Mouse (Mus musculus) embryonic facial prominence, embryonic 10.5 days (tissue): ENCODE results near the gene Omg. TPM values are rescaled to one million over a fixed set of nuclear protein-coding genes. Genes with fewer than 3 reads are reported as not detected.

ENCODE experiments used
- DNase-seq: peaks from one replicate; pipeline ENCODE4 v3.0.0-alpha.2; 2017; ENCODE audit warnings: low spot score
- H3K27ac ChIP-seq: fragments of 300-500 bp; sonication (generic); replicated peaks from 2 replicates; pipeline ENCODE4 v1.5.1; 2016; ENCODE audit warnings: mild to moderate bottlenecking
- H3K27me3 ChIP-seq: fragments of 300-500 bp; sonication (generic); replicated peaks from 2 replicates; pipeline ENCODE4 v1.6.1; 2016; ENCODE audit warnings: low read depth, mild to moderate bottlenecking; ENCODE audit not compliant: poor library complexity, severe bottlenecking
- H3K36me3 ChIP-seq: fragments of 300-500 bp; sonication (generic); replicated peaks from 2 replicates; pipeline ENCODE4 v1.6.1; 2016; ENCODE audit warnings: mild to moderate bottlenecking, moderate library complexity
- H3K4me1 ChIP-seq: fragments of 300-500 bp; sonication (generic); 2 replicates; pipeline ENCODE4 v1.6.1; 2016
- H3K4me3 ChIP-seq: fragments of 300-500 bp; sonication (generic); 2 replicates; pipeline ENCODE4 v1.5.1; 2016; ENCODE audit warnings: mild to moderate bottlenecking, moderate library complexity
- H3K9me3 ChIP-seq: fragments of 300-500 bp; sonication (generic); 2 replicates; pipeline ENCODE4 v1.6.1; 2016; ENCODE audit warnings: mild to moderate bottlenecking
- WGBS: fragments of 180-500 bp; shearing (Covaris S2); methylation state at CpG from one replicate; pipeline ENCODE4 v1.1.7; 2016; 5-methylcytosine and 5-hydroxymethylcytosine counted together
- polyA plus RNA-seq: library from polyadenylated mRNA; unstranded; fragments of >200 nt; fragmentation: Nextera tagmentation; extraction: Ambion mirVana; gene quantifications from 2 replicates; pipeline ENCODE4 v1.2.1, GENCODE M21; 2016

The Omg gene
- 0.12 and 0.24 TPM in 2 replicates for polyA plus RNA-seq

DNA sequence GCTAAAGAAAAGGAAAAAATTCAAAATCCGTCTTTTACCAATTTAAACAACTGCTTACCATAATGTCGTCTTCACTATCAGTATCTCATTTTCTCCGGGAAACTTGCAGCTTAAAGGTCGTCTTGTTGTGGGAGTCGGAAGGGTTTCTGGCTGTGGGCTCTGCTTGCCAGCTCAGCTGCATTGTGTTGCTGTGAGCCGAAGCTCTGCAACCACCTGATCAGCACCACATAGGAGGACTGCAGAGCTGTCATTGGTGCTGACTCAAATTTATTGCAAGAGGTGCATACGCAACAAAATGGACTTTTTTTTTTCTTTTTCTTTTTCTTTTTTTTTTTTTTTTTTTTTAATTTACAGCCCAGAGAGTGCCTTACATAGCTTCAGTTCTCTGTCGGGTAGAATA is at the start of gene Omg:
Gene Omg (minus strand): TSS at position 240 of the 400 bp plus-strand sequence.
- WGBS: 61% methylated on average over 8 of the region's 8 CpGs
- no peak for DNase-seq

DNA sequence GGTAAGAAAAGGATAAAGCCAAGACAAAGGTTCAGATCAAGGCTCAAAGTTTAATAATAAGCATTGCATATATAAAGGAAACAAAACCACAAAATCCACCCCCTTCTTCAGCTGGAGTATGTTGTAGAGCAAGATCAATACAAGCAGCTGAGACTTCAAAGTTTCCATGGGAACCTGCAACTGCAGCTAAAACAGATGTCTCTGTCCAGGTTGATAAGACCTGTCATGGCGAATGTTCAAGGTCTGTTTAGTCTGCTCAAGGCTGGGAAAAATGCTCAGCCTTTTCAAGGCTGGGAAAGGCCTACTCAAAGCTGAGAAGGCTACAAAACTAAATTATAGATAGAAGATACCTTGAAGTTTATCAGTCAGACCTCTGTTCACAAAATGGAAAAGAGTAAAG is 48.7 kb upstream of the Omg start:
- peaks cover 97% of the 10 kb centered on the region for H3K36me3 ChIP-seq
- no peak overlapping the region for H3K4me3 ChIP-seq
- 85% methylated on average over 1 of the region's 1 CpGs for WGBS
- no peak overlapping the region for H3K27ac ChIP-seq
- H3K27me3 ChIP-seq: no peaks in the 10 kb centered on the region
- no peaks in the 10 kb centered on the region for H3K9me3 ChIP-seq
- no peak for DNase-seq
- H3K4me1 ChIP-seq: no peaks in the 10 kb centered on the region

More for the DNA sequence above, at the start of gene Omg:
- H3K36me3 ChIP-seq: 0 out of 2 replicates have a peak, but pooled peaks cover 3% of the 10 kb centered on the region
- H3K4me3 ChIP-seq: no peak within 1 kb of the TSS
- no peaks in the 10 kb centered on the region for H3K9me3 ChIP-seq
- H3K27me3 ChIP-seq: no peaks in the 10 kb centered on the region
- H3K27ac ChIP-seq: no peak within 1 kb of the TSS
- no peaks in the 10 kb centered on the region for H3K4me1 ChIP-seq

DNA sequence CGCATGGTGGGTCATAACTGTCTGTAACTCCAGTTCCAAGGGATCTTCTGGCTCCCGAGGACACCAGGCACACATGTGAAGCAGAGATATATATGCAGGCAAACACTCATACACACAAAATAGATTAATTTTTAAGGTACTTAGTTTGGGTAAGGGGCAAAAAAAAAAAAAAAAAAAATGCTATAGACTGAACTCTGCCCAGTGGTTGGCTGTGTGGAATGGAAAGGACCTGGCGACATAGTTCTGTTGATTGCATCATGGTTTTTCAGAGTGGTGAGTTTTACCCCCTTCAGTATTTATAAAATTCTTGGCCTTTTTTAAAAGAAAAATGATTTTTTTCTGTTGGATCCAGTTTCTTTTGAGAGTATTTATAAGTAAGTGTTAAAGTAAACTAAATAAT is 32.4 kb upstream of the Omg start:
- no peaks in the 10 kb centered on the region for H3K9me3 ChIP-seq
- no peak overlapping the region for H3K4me3 ChIP-seq
- H3K36me3 ChIP-seq: peaks cover 66% of the 10 kb centered on the region
- no peak overlapping the region for H3K27ac ChIP-seq
- no peaks in the 10 kb centered on the region for H3K27me3 ChIP-seq
- 96% methylated on average over 3 of the region's 3 CpGs for WGBS
- H3K4me1 ChIP-seq: no peaks in the 10 kb centered on the region
- no peak for DNase-seq

DNA sequence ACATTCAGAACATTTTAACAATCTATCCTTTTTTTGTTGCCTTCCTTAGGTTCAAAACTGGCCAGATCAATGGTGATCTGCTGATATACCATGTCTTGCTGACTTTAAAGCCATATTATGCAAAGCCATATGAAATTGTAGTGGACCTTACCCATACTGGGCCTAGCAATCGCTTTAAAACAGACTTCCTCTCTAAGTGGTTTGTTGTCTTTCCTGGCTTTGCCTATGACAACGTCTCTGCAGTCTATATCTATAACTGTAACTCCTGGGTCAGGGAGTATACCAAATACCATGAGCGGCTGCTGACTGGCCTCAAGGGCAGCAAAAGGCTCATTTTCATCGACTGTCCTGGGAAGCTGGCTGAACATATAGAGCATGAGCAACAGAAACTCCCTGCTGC is 31.7 kb upstream of the Omg start:
- H3K27me3 ChIP-seq: no peaks in the 10 kb centered on the region
- H3K4me1 ChIP-seq: no peaks in the 10 kb centered on the region
- no peak overlapping the region for H3K4me3 ChIP-seq
- H3K9me3 ChIP-seq: no peaks in the 10 kb centered on the region
- 92% methylated on average over 4 of the region's 4 CpGs for WGBS
- DNase-seq: no peak
- H3K36me3 ChIP-seq: peaks cover 68% of the 10 kb centered on the region
- no peak overlapping the region for H3K27ac ChIP-seq

DNA sequence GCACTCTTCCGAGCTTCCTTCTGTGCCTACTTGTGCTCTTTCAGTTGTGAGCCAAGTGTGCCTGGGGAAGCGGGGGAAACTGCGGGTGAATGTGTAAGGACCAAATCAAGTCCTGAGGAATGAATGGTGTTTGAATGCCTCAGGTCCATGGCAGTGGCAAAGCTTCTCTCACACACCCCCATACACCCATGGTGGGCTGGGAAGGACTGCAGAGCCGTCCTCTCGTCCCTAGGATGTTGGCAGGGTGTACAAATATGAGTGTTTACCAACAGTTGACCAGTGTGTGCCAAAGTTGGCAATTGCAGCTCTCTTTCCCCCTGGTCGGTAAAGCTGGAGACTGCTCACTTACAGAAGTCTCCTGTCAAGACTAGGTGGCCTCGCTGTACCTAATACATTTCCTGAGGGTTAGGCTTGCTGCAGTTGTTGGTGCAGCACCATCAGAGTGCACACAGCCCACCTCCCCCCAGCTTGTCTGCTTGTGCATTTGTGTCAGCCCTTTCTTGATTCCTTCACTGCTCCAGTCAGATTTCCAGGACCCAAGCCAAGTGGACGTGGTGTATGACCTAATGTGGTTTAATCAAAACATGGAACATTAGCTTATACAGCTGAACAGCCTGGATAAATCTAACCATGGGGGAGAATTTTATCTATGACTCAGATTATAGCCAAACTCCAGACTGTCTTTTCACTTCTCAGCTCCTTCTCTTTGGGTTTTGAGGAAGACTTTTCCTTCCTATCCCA is 30.2 kb upstream of the Omg start:
- Histone ChIP-seq H3K4me1 (no peaks in the 10 kb centered on the region), H3K27me3 (no peaks in the 10 kb centered on the region), H3K9me3 (no peaks in the 10 kb centered on the region), H3K36me3 (peaks cover 64% of the 10 kb centered on the region), H3K27ac (no peak overlapping the region), H3K4me3 (no peak overlapping the region)
- 89% methylated on average over 8 of the region's 8 CpGs for WGBS
- no peak for DNase-seq

DNA sequence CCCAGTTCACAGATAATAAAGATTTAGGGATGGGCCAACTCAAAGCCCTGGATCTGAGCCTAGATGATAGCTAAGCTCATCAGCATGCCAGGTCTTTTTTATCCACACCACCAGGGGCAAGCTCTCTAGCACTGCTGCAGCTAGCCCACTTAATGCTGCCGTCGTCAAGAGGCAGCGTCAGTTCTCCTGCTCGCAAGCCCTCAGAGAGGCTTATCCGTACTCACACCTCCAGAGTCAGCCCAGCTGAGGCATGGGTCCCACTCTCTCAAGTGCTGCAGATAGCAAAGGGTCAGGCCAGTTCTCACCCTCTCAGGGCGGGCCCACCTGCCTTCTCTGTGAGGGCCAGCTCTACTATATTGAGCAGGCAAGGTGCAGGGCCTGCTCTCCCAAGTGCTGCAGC is 29.4 kb upstream of the Omg start:
- H3K27me3 ChIP-seq: no peaks in the 10 kb centered on the region
- H3K36me3 ChIP-seq: peaks cover 70% of the 10 kb centered on the region
- no peak for DNase-seq
- no peak overlapping the region for H3K4me3 ChIP-seq
- WGBS: 92% methylated on average over 6 of the region's 6 CpGs
- H3K4me1 ChIP-seq: no peaks in the 10 kb centered on the region
- no peaks in the 10 kb centered on the region for H3K9me3 ChIP-seq
- H3K27ac ChIP-seq: no peak overlapping the region

DNA sequence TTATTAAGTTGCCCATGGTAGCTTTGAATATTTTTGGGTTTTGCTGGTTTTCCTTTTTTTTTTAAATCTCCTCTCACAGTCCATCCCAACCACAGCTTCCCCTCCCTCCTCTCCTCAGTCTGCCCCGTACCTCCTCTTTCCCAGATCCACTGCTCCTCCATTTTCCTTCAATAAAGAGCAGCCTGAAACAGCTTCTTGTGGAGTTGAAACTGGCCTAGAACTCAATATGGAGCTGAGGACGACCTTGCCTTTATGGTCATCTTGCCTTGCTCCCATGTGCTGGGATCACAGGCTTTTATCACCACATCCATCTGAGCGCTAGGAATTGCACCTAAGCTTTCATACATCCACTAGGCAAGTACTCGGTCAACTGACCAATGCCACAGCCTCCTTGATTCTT is 27.6 kb upstream of the Omg start:
- H3K27me3 ChIP-seq: no peaks in the 10 kb centered on the region
- H3K9me3 ChIP-seq: no peaks in the 10 kb centered on the region
- peaks cover 63% of the 10 kb centered on the region for H3K36me3 ChIP-seq
- WGBS: 95% methylated on average over 4 of the region's 4 CpGs
- no peak overlapping the region for H3K4me3 ChIP-seq
- H3K4me1 ChIP-seq: no peaks in the 10 kb centered on the region
- DNase-seq: no peak
- no peak overlapping the region for H3K27ac ChIP-seq

DNA sequence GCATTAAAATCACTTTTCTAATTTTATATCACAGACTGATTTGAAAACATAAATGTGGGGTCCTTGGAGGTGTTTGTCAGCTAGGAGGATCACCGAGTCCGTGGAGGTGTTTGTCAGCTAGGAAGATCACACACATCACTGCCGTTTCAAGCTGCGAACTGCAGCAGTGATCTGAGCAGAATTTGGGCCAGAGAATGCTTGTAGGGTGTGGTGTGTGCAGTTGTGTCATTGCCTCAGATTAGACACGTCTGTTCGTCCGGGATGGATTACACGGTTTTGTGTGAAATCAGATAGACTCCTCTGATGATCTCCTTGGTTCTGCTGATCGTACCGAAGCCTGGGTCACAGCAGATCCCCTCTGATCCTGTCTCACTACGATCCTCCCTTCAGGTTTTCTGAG is 26.9 kb upstream of the Omg start:
- no peak overlapping the region for H3K27ac ChIP-seq
- H3K4me3 ChIP-seq: no peak overlapping the region
- H3K4me1 ChIP-seq: no peaks in the 10 kb centered on the region
- H3K27me3 ChIP-seq: no peaks in the 10 kb centered on the region
- peaks cover 58% of the 10 kb centered on the region for H3K36me3 ChIP-seq
- no peaks in the 10 kb centered on the region for H3K9me3 ChIP-seq
- 92% methylated on average over 11 of the region's 11 CpGs for WGBS
- DNase-seq: no peak

DNA sequence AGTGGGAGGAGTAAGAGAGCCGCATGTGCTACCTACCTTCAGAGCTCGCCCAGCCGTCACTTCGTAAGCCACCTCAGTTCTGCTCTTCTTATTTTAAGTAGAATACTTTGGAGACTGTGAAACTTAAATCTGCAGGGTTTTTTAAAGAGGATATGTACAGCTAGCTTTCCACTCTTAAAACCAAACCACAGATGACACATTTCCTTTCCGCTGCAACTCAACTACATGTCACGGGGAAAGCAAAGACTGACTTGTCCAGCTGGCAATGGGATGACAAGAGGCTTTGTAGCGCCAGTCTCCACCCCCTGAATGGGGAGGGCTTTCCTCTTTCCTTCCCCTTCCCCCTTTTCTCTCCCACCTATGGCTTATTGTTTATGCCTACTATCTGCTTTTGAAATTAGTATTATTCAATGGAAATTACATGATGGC is 26.5 kb upstream of the Omg start, which contains the start of the genes Evi2 and Evi2a:
Gene Evi2 (minus strand): TSS at position 257 of the 429 bp plus-strand sequence.
Gene Evi2a (minus strand): TSS at position 277 of the 429 bp plus-strand sequence.
- H3K36me3 ChIP-seq: peaks cover 53% of the 10 kb centered on the region
- H3K4me1 ChIP-seq: no peaks in the 10 kb centered on the region
- H3K27ac ChIP-seq: no peak within 1 kb of the TSS
- H3K27me3 ChIP-seq: no peaks in the 10 kb centered on the region
- DNase-seq: no peak
- no peaks in the 10 kb centered on the region for H3K9me3 ChIP-seq
- 85% methylated on average over 7 of the region's 7 CpGs for WGBS
- H3K4me3 ChIP-seq: no peak within 1 kb of the TSS

DNA sequence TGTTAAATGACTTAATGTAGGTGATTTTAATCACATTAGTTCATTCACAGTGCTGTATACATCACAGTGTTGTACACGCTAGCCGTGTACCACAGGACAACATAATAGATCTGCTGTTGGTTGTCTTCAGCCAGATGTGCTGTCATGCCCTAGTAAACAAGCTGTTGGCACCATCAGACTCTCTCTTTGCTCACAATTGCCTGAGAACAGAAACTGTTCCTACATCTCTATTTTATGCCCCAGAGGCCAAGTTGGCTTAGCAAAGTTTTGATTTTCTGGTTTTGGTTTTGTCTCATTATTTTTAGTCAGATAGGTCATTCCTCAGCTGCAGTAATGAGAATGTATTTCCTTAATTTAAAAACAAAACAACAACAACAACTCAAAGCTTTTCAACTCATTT is 25.9 kb upstream of the Omg start:
- no peak for DNase-seq
- 91% methylated on average over 2 of the region's 2 CpGs for WGBS
- Histone ChIP-seq H3K4me3 (no peak overlapping the region), H3K36me3 (peaks cover 54% of the 10 kb centered on the region), H3K4me1 (no peaks in the 10 kb centered on the region), H3K27me3 (no peaks in the 10 kb centered on the region), H3K9me3 (no peaks in the 10 kb centered on the region), H3K27ac (no peak overlapping the region)

DNA sequence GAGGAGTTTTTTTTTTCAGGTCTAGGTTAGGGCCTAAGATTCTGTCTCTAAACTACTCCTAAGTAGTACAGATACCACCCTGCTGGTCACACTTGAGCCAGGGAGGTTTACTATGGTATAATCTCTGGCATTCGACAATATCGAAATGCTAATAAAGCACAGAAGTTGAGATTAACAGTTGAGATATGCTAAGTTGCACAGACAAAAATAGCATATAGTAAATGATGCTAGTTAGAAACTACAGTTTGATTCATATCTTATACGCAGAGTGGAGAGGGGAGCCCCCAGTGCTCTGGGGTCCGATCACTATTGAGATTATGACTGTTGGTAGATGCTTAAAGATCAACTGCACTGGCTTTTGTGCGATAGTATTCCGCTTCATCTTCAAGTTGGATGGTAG is 25.3 kb upstream of the Omg start:
- no peak overlapping the region for H3K4me3 ChIP-seq
- H3K27me3 ChIP-seq: no peaks in the 10 kb centered on the region
- H3K4me1 ChIP-seq: no peaks in the 10 kb centered on the region; the same call in 1 of the 2 replicates
- WGBS: 97% methylated on average over 6 of the region's 6 CpGs
- H3K9me3 ChIP-seq: no peaks in the 10 kb centered on the region
- no peak overlapping the region for H3K27ac ChIP-seq
- peaks cover 57% of the 10 kb centered on the region for H3K36me3 ChIP-seq
- DNase-seq: no peak

DNA sequence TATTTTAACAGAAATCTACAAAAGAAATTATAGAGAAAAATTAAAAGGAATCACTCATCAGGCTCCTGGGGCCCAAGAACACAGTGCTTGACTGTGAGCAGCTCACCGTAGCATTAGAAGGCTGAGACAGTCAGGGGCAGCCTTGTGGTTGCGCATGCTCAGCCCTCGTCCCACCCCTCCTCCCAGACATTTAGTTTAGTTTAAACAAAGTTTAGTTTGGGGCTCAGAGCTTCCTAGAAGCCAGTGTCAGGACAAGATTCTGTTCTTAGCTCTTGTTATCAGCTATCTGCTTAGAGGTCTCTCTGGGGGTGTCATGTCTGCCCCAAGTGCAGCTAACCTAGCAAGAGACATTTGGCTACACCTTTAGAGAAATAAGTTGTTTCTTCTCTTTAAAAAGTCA is 24.7 kb upstream of the Omg start:
- no peaks in the 10 kb centered on the region for H3K9me3 ChIP-seq
- no peak overlapping the region for H3K27ac ChIP-seq
- H3K4me1 ChIP-seq: peaks cover 4% of the 10 kb centered on the region; the same call in 1 of the 2 replicates
- DNase-seq: no peak
- 94% methylated on average over 3 of the region's 3 CpGs for WGBS
- peaks cover 56% of the 10 kb centered on the region for H3K36me3 ChIP-seq
- no peaks in the 10 kb centered on the region for H3K27me3 ChIP-seq
- no peak overlapping the region for H3K4me3 ChIP-seq

DNA sequence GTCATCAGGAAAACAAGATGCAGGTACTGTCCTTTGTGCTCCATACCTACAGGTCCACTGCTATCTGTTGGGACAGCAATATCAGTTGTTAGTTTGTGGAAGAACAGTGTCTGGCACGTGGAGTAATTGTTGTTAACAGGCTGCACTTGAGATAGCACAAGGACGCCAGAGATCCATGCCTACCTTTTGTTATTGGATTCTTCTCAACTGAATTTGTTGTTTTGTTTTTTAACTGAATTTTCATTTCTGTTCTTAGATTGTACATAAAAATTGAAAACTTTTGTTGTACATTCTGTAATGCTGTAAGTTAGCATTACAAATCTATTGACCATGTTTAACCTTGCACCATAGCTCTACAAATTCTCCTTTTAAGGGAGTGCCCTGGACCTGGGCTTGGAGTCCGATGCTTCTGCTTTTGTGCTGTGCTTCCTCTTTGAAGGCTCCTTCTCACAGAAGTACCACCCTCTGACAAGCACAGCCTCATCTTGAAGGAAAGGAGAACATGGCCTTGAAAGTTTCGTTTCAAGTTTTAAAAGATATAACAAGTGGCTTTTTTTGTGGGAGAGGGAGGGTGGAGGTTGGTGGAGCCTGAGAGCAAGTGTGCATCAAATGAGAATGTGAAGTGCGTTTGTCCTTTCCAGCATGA is 24.0 kb upstream of the Omg start:
- 91% methylated on average over 5 of the region's 5 CpGs for WGBS
- Histone ChIP-seq H3K9me3 (no peaks in the 10 kb centered on the region), H3K4me3 (no peak overlapping the region), H3K27ac (no peak overlapping the region), H3K36me3 (peaks cover 50% of the 10 kb centered on the region), H3K27me3 (no peaks in the 10 kb centered on the region), H3K4me1 (peaks cover 4% of the 10 kb centered on the region; the same call in 1 of the 2 replicates)
- DNase-seq: no peak
